Comparison of ENCODE assay signal across 8 mouse cellular contexts in the genomic region with DNA sequence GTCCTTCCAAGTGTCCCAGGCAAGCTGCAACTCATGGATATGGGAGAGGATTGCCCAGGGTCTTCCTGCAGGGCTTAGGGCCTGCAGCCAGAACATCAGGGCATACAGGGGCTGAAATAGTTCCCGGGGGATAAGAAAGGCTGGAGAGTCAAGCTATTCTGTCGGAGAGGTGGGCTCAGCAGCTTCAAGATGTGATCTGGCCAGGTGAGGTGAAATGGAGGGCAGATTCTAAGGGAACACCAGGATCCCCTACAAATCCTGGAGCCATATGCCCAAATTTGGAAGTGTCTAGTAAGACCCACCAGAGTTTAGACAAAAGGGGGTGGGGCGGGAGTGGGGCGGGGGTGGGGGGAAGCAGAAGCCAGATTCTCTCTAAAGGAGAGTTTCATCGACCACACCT. TPM values are rescaled to one million over a fixed set of nuclear protein-coding genes. Genes with fewer than 3 reads are reported as not detected.
DNase-seq lines count a peak whose midpoint lies in the region; ATAC-seq and TF ChIP-seq lines count a peak whose summit lies in the region.

No protein-coding gene starts in this region.

- TF ChIP-seq POLR2A in cortical plate, adult 2 months (IDR thresholded peaks at IDR 0.05; ENCODE audit: extremely low read depth, insufficient read depth, low read length) = no peak

- H3K27ac ChIP-seq in kidney, embryonic 16.5 days (ENCODE audit: low read length) = peak overlapping the region; percentile 91
- no peak overlapping the region for H3K27ac ChIP-seq in cortical plate, adult 2 months (ENCODE audit: insufficient read depth, low read length)
- peak overlapping the region; percentile 51; the same call in 1 of the 2 replicates for H3K27ac ChIP-seq in hindbrain, embryonic 16.5 days (ENCODE audit: low read depth, low read length)
- H3K27ac ChIP-seq in midbrain, embryonic 16.5 days (ENCODE audit: low read length) = no peak overlapping the region

- H3K27me3 ChIP-seq in kidney, embryonic 16.5 days (ENCODE audit: insufficient read depth, low read length) = no peaks in the 10 kb centered on the region
- H3K27me3 ChIP-seq in hindbrain, embryonic 16.5 days (replicated peaks; ENCODE audit: control insufficient read depth, insufficient read depth, low read length) = peaks cover 6% of the 10 kb centered on the region; the same call in 1 of the 2 replicates
- H3K27me3 ChIP-seq in midbrain, embryonic 16.5 days (ENCODE audit: control insufficient read depth, insufficient read depth, low read depth, low read length) = peaks cover 6% of the 10 kb centered on the region

- H3K4me3 ChIP-seq in kidney, embryonic 16.5 days (ENCODE audit: low read length) = peak overlapping the region; percentile 68
- H3K4me3 ChIP-seq in cortical plate, adult 2 months (ENCODE audit: insufficient read depth, low read length) = peak overlapping the region; percentile 70
- peak overlapping the region; percentile 73 for H3K4me3 ChIP-seq in hindbrain, embryonic 16.5 days (ENCODE audit: low read length)
- H3K4me3 ChIP-seq in midbrain, embryonic 16.5 days (ENCODE audit: low read depth, low read length) = peak overlapping the region; percentile 63

- peak overlapping the region; percentile 97 for H3K4me2 ChIP-seq in kidney, embryonic 16.5 days (replicated peaks; ENCODE audit: low read depth, low read length)
- H3K4me2 ChIP-seq in hindbrain, embryonic 16.5 days (ENCODE audit: low read length) = peak overlapping the region; percentile 100
- peak overlapping the region; percentile 100 for H3K4me2 ChIP-seq in midbrain, embryonic 16.5 days (ENCODE audit: low read length)

- 19% methylated on average over 5 of the region's 5 CpGs for WGBS in kidney, embryonic 16.5 days
- WGBS in hindbrain, embryonic 16.5 days = 19% methylated on average over 5 of the region's 5 CpGs
- 27% methylated on average over 5 of the region's 5 CpGs for WGBS in midbrain, embryonic 16.5 days

- ATAC-seq in kidney, embryonic 16.5 days (ENCODE audit: low FRiP score, low TSS enrichment) = no peak
- no peak for ATAC-seq in hindbrain, embryonic 16.5 days
- no peak for ATAC-seq in midbrain, embryonic 16.5 days

- peak overlapping the region; percentile 79 for H3K9ac ChIP-seq in kidney, embryonic 16.5 days (replicated peaks; ENCODE audit: low read length)
- peak overlapping the region; percentile 82 for H3K9ac ChIP-seq in hindbrain, embryonic 16.5 days (ENCODE audit: low read depth, low read length)
- peak overlapping the region; percentile 76; the same call in 1 of the 2 replicates for H3K9ac ChIP-seq in midbrain, embryonic 16.5 days (ENCODE audit: low read depth, low read length)

- H3K36me3 ChIP-seq in kidney, embryonic 16.5 days (ENCODE audit: insufficient read depth, low read length) = no peaks in the 10 kb centered on the region
- no peaks in the 10 kb centered on the region for H3K36me3 ChIP-seq in hindbrain, embryonic 16.5 days (ENCODE audit: control insufficient read depth, insufficient read depth, low read length)
- H3K36me3 ChIP-seq in midbrain, embryonic 16.5 days (ENCODE audit: control insufficient read depth, insufficient read depth, low read length) = no peaks in the 10 kb centered on the region

- peaks cover 44% of the 10 kb centered on the region for H3K4me1 ChIP-seq in kidney, embryonic 16.5 days (ENCODE audit: insufficient read depth, low read length)
- peaks cover 5% of the 10 kb centered on the region; the same call in 1 of the 2 replicates for H3K4me1 ChIP-seq in cortical plate, adult 2 months (ENCODE audit: control insufficient read depth, insufficient read depth, low read length)
- peaks cover 20% of the 10 kb centered on the region for H3K4me1 ChIP-seq in hindbrain, embryonic 16.5 days (ENCODE audit: control insufficient read depth, insufficient read depth, low read depth, low read length)
- H3K4me1 ChIP-seq in midbrain, embryonic 16.5 days (ENCODE audit: control insufficient read depth, insufficient read depth, low read length) = peaks cover 19% of the 10 kb centered on the region

- no peak for TF ChIP-seq CTCF in cortical plate, adult 2 months (IDR thresholded peaks at IDR 0.05; ENCODE audit: extremely low read depth, insufficient read depth, low read length)

- no peak for DNase-seq in kidney, adult 11 months
- DNase-seq in frontal cortex, postnatal 10 days (ENCODE audit: low spot score in 2 of 2) = no peak
- DNase-seq in left cerebral cortex, adult 8-10 months (ENCODE audit: low spot score in 2 of 2) = no peak
- DNase-seq in layer of hippocampus, adult 9-11 months = no peak

- H3K9me3 ChIP-seq in kidney, embryonic 16.5 days (ENCODE audit: low read length) = no peaks in the 10 kb centered on the region
- no peaks in the 10 kb centered on the region for H3K9me3 ChIP-seq in hindbrain, embryonic 16.5 days (ENCODE audit: control insufficient read depth, low read length)
- H3K9me3 ChIP-seq in midbrain, embryonic 16.5 days (replicated peaks; ENCODE audit: control insufficient read depth, low read length, poor library complexity, severe bottlenecking) = no peaks in the 10 kb centered on the region

RNA-seq across cellular contexts. Expression of a gene that starts 1.0 kb away (rescaled TPM):
- polyA plus RNA-seq in kidney, embryonic 16.5 days (2015; fragmentation: Nextera tagmentation; extraction: Ambion mirVana) = 239 and 266 TPM in 2 replicates
- polyA plus RNA-seq in cortical plate, adult 2 months (2012; rRNA removed) = 89.3 and 93.8 TPM in 2 replicates
- polyA plus RNA-seq in hindbrain, embryonic 16.5 days (2015; fragmentation: Nextera tagmentation; extraction: Ambion mirVana) = 72.4 and 84.0 TPM in 2 replicates
- 36.3 and 37.0 TPM in 2 replicates for polyA plus RNA-seq in midbrain, embryonic 16.5 days (2015; fragmentation: Nextera tagmentation; extraction: Ambion mirVana)
- 10 to 100 TPM; 81.9 to 92.8 (median 85.4) TPM for total RNA-seq in left cerebral cortex, adult 8-10 months (2022)

RNA-seq across cellular contexts. Expression of a gene that starts 45.6 kb away (rescaled TPM):
- polyA plus RNA-seq in kidney, embryonic 16.5 days (2015; fragmentation: Nextera tagmentation; extraction: Ambion mirVana) = 3.0 and 3.6 TPM in 2 replicates
- polyA plus RNA-seq in cortical plate, adult 2 months (2012; rRNA removed) = 0.58 and 0.72 TPM in 2 replicates
- polyA plus RNA-seq in hindbrain, embryonic 16.5 days (2015; fragmentation: Nextera tagmentation; extraction: Ambion mirVana) = 0.50 and 1.00 TPM in 2 replicates
- 0.19 and 0.27 TPM in 2 replicates for polyA plus RNA-seq in midbrain, embryonic 16.5 days (2015; fragmentation: Nextera tagmentation; extraction: Ambion mirVana)
- total RNA-seq in left cerebral cortex, adult 8-10 months (2022) = under 1 TPM; 0.44 to 0.50 (median 0.47) TPM

Comparison
In these comparisons a context has a peak if more than half of its experiments do, and no peak if none do; other contexts are left out.
1. H3K27ac ChIP-seq: peak in kidney, embryonic 16.5 days (single experiment) and hindbrain, embryonic 16.5 days (single experiment); none in cortical plate, adult 2 months (single experiment) and midbrain, embryonic 16.5 days (single experiment).
2. Peak in every context shown above with its lines, with median percentiles within 50 percentile points of each other: H3K4me2 ChIP-seq, H3K4me3 ChIP-seq and H3K9ac ChIP-seq.